Mouse (Mus musculus): ENCODE measurements at regions not wholly inside any gene's neighbourhood (a gene's known extent, or its start where the extent isn't known, plus 50 kb on each side); places are given as distances from the start of the nearest gene placed in this dataset.

DNA sequence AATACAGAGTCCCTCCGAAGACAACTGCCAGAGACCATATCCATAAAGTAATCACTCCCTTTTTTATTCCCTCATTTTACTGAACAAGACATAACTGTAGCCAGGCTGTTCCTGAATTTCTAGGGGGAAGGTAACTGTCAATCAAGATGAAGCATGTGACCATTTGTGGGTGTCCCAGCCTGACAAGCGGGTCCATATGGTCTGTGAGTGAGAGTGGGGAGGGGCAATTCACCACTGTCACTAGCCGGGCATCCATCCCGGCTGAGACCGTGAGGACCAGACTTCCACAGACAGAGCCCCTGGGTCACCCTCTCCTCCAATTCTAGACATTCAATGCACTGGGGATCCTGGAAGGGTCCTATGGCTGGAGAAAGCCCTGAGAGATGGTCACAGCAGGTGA is 54.6 kb downstream of the Gm11733 start:
- DNase-seq (ENCODE audit: low spot score): no peak

DNA sequence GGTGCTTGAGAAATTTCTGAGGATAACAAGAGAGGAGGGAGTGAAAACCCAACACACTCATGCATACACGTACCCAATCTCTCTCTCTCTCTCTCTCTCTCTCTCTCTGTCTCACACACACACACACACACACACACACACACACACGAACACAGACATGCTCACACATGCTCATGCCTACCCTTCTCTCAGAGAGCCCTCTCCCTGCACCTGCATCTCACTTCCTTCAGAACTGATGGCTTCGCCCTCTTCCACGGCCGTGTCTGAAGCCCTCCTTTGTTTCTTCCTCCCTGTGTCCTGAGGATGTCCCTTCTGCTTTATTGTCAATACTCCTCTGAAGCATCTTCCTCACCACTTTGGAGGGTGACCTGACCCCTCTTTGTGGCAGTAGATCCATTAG is 56.4 kb downstream of the Gm11733 start:
- DNase-seq (ENCODE audit: low spot score): no peak

DNA sequence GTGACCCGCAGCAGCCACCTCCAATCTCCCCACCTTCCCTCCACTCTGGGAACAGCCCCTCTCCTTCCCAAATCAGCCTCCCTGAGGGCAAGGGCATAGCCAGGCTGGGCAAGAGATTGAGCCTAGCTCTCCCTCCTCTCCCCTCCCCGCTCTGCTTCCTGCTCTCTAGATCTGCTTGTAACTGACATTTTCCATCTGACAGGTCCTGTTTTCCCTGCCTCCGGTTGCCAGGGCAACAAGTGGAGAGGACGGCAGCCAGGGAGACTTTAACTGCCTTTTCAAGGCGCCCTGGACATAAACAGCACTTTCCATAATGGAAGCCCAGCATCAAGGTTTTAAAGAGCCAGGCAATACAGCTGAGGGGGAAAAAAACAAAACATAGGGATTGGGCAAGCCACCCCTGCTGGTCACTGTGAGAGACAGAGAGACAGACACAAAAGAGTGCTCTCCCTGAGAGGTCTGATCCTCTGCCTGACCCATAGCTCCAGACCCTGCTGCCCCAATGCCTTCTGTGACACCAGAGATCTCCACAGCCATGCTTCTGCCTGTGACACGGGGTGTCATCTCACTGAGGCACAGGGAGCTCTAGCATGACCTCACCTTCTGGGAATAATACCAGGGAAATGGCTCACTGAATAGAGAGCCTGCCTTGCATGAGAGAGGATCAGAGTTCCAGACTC is 57.2 kb downstream of the Gm11733 start:
- peak; percentile 72 for DNase-seq (ENCODE audit: low spot score)

DNA sequence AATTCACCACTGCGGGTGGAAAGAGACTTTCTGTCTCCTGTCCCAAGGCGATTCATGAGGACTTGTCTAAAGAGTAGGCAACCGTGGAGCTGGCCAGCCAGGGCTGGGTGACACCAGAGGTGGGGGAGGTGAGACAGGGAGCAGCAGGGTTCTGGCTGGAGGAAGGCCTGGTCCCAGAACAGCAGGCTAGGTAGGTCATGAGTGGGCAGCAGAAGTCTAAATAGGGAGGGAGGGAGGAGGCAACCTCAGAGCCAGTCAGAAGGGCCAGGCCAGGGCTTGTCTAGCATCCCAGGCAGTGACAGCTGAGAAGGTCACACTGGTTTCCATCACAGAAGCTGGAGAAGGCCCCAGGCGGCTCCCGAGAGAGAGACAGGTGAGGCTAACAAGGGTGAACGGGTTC is 59.0 kb downstream of the Gm11733 start:
- no peak for DNase-seq (ENCODE audit: low spot score)

DNA sequence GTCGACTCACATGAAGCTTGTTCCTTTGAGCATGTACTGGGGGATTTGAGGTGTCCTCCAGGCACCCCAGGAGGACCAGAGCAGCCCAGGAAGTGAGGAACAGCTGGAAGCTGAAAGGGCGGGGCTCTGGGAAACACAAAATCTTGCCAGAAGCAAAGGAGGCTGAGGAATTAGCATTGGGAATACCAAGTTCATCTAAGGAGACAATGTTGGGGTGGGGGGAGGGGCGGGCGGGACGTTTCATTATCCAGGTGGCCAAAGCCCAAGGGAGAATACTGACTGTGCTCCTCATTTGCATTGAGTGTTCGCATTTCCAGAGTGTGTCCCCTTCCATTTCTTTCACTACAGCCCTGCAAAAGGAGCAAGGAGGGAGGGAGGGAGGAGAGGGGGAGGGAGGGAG is 60.3 kb downstream of the Gm11733 start:
- no peak for DNase-seq (ENCODE audit: low spot score)

DNA sequence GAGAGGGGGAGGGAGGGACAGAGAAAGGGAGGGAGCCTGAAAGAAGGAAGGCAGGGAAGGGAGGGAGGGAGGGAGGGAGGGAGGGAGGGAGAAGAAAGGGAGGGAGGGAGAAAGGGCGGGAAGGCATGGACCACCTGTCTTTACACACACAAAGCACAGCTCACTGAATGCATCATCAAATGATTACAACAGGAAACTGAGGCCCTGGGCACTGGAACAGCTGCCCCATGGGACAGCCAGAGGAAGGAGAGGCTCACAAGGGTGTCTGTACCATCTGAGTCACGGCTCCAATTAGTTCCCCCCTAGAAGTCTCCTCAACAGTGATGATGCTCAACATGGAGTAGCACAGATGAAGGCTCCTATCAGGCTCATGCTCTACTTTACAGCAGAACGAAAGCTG is 60.8 kb downstream of the Gm11733 start:
- DNase-seq (ENCODE audit: low spot score): no peak

DNA sequence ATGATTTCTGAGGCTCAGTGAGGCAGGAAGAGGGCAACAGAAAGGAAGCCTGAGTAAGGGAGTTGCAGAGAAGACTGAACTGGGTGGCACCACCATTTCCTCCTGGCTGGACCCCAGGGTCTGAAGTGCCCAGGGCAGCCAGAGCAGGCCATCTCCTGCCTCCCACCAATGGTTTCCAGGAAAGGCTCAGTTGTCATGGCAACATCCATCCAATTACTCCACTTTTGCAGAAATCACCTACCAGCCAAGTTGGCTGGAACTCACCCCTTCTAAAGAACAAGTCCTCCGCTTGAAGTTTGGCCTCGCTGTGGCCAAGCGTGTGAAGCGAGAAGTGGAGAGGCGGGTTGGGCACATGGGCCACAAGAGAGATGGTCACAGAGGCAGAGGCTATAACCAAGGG is 67.8 kb downstream of the Gm11733 start:
- DNase-seq (ENCODE audit: low spot score): no peak

DNA sequence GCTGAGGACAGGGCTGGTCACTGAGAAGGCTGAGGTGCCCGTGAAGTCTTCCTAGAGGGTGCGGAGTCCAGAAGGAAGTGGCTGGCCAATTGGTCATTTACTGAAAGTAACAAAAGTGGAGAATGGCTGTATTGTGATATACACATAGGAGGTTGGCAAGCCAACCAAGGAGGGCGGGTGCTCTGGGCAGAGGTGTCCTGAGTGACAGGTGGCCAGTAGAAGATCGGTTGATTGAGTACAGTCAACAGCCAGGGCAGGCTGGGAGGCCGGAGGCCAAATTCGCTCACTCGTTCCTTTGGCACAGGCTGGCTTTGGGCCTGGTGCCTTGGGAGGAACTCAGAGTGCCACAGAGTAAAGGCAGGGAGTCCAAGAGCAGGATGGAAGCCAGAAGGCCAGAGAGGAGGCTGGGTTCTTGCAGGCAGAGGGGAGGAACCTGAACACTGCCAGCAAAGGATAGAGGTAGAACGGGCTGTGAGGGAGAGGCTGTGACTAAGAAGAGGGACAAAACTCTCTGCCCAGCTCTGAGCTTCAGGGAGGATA is 68.3 kb downstream of the Gm11733 start:
- DNase-seq (ENCODE audit: low spot score): no peak

DNA sequence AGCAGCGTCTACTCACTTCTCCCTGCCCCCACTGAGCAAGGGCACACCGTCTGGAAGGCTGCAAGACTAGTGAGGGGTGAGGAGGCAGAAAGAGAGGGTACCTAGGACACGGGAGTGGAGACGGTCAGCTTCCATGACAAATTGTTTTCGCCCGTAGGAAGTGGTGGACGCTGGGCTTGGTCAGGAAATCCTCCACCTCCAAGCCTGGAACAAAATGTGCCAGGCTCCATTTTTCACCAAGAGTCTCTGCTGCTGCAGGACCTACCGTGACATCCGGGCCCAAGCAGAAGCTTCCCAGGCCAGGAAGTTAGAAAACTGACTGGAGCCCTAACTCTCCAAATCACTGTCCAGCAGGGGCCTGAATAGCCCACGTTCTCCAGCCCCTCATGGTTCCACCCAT is 69.9 kb downstream of the Gm11733 start:
- peak; percentile 68 for DNase-seq (ENCODE audit: low spot score)

DNA sequence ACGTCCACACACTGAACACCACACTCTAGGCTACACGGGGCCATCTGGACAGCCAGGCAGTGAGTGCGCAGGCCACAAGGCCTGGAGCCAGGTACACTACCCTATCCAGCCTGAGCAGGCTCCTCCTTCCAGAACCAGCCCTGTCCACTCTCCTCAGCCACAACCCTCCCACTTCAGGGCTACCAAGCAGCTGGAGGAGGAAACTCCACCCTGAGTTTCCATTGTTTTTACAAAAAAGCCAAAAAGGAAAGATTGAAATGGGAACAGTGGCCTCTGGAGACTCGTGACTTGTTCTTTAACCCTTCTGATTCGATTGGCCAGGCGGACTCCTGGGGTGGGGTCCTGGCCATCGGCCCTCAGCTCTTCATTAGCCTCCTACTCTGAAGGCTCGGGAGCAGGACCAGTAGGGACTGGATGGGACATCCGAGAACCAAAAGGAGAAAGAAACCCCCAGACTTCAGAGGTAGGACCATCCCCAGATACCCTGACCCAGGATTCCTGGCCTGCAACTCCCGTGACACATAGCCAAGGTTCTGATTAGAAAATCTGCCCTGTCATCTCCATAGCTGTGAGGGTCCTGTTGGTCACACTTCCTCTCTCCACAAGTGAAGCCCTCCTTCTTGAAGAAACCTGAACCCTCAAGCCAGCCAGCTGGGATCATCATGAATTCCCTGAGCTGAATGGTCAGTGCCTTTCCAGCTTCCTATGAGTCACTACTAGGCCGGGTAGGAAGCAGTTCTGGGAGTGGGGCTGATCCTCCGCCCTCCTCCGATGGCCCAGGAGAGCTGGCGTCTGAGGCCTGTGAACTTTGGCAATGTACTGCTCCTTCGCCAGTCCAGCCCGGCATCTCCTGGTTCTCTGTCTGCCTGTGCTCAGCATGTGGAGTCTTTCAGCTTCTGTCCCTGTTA is 73.6 kb downstream of the Gm11733 start:
- peak; percentile 69 for DNase-seq (ENCODE audit: low spot score)

DNA sequence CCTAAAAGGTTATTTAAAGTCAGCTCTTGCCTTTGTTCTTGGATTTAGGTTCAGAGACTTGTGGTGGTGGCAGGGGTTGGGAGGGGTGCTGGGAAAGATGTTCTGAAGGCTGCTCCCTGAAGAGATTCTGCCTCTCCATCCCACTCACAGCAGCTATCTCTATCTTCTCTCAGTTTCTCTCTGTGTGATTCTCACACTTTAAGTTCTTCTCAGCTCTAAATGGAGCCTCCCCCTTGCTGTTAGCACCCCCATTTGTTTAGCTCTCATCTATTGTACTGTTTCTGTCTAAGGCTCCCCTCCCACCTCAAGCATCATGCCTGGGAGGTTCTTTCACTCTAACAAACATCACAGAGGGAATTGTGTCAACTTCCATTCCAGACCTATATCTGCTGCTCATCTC is 75.7 kb downstream of the Gm11733 start:
- DNase-seq (ENCODE audit: low spot score): no peak

DNA sequence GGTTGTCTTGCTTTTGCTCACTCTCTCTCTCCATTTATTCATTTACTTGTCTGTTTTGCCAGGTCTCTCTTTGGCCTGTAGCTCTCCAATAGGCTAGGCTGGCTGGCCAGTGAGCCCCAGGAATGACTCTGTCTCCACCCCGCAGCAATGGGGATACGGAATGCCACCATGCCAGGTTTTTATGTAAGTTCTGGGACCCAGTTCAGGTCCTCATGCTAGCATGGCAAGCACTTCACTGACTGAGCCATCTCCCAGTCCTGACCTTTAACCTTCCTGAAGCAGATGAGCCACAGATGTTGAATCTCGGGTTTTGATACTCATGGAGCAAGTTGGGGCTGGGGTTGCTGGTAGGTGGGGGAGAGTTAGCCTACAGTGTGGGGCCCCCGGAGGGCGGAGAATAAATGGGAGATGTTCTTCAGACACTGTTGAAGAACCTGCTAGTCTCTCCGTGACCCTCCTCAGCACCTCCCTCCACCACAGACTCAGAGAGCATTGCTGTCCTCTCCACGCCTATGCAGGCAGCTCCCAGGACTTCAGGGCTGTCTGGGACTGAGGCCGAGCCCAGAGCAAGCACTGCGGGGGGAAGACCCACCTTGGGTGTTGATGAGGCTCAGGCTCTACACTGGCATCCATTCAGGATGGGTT is 83.9 kb downstream of the Gm11733 start:
- DNase-seq (ENCODE audit: low spot score): no peak

DNA sequence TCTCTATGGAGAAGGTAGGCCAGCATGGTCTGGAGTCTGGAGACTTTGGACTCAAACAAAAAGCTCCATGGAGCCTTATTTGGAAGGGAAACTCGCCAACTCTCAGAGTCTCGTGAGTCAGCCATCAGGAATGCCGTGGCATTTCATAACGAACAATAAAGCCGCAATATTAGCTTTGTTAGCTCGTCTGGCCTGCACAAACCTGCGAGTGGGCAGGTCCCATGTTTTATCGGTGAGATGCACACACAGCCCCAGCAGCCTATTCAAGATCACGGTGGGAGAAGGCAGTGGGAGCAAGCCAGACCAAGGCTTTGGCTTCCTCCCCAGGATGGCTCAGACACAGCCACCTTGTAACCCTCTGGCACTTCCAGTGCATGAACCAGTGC is 84.4 kb downstream of the Gm11733 start:
- peak; percentile 75 for DNase-seq (ENCODE audit: low spot score)

DNA sequence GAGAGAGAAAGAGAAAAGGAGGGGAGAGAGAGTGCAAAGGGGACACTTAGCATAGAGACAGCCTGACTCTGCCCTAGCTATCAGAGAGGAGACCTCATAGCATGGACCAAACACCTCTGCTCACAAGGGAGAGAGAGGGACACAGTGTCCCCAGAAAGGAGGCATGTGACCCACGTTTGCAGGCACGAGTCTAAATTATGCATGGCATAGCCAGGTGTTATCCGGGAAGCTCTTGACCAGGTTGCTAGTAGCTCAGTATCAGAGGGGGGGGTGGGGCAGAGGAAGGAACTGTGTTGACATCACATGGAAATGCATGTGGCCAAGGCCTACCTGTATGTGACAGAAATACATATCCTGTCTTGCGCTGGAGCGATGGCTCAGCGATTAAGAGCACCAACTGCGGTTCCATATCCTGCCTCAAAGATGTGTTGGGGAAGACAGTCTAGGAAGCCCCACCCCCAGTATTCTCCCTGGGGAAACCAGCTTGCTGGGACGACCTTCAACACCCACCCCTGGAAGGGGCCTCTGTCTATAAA is 84.5 kb upstream of the Tnrc6c start:
- no peak for DNase-seq (ENCODE audit: low spot score)

DNA sequence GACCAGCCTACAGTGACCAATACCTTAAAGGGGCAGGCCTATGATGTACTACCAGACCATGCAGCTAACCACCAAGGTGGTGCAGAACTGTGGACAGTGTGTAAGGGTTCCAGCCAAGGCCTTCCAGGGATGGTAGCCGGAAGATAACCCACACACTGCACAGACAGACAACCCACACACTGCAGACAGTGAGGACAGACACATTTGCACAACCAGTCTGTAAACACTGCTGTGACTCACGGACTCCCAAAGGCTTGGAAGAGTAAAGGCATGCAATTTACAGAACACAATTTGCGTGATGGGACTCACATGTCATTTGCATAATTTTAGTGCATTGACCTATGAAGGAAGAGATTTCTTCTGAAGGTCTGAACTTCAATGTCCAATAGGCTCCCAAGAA is 82.2 kb upstream of the Tnrc6c start:
- no peak for DNase-seq (ENCODE audit: low spot score)

DNA sequence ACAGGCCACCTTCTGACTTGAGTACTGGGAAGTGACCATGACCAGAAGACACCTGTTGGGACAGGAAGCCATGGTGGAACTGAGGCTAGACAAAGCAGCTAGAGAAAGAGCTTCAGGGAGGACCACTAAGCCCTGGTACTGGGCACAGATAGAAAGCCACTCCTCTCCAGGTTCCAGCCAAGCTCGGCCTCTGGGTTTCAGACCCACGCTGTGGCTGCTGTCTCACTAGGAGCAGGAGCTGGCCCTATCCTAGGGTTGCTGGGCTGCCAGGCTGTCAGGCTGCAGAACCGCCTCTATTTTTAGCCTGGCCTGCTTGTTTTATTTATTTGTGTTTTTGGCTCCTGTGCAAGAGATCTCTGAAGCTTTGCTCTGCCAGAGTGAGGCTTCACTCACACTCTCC is 79.4 kb upstream of the Tnrc6c start:
- DNase-seq (ENCODE audit: low spot score): peak; percentile 49

DNA sequence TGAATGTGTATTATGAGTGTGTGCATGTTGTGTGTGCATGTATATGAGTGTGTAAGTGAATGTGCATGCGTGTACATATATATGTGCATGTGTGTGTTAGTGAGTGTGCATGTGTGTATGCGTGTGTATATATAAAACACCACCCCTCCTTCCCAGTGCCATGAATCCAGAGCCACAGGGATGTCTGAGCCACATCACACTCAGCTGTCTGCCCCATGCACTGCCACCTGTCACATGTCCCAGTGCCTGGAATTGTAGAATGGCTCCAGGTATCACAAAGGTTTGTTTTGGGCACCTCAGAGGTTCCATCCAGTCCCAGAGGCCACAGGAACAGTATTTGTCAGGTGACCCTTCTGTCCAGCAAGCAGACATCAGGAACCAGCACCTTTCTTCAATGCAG is 75.0 kb upstream of the Tnrc6c start:
- no peak for DNase-seq (ENCODE audit: low spot score)

DNA sequence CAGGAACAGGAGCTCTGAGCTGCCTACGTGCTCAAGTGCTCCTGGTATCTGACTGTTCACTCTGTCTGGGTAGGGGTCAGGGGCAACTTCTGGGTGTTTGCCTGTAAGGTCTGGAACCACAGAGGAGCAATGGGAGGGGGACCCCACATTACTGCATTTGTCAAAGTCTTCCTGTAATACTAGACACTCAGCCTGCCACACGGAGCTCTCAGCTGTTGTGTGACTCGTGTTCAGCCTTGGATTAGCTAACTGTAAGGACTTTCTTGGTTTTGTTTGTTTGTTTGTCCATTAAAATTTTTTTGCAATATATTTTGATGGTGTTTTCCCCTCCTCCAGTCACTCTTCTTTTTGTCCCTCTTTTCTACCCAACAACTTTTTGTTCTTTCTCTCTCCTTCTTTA is 74.4 kb upstream of the Tnrc6c start:
- no peak for DNase-seq (ENCODE audit: low spot score)

DNA sequence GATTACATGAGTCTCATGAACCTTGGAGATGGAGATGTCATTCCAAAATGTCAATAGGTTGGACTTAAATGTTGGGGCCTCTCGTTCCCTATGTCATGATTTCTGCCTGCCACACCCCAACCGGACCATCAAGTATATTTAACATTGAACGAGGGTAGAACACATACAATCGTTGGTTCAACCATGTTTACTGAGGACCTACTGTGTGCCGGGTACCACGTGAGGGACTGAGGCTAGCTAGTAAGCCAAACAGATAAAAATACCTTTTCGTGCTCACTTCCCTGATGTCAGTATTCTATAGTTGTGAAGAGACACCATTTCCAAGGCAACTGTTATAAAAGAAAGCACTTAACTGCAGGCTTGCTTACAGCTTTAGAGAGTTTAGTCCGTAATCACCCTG is 70.6 kb upstream of the Tnrc6c start:
- no peak for DNase-seq (ENCODE audit: low spot score)

DNA sequence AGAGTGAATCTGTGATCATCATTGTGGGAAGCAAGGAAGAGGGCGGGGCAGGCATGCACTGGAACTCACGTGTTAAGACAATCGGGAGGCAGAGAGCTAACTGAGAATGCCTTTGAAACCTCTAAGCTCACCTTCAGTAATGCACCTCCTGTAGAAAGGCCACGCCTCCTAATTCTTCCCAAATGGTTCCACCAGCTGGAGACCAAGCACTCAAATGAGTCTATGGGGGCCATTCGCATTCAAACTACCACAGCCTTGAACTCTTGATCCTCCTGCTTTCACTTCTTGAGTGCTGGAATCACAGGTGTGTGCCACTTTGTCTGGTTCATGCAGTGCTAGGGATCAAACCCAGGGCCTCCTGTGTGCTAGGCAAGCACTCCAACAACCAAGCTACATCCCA is 68.5 kb upstream of the Tnrc6c start:
- DNase-seq (ENCODE audit: low spot score): no peak

DNA sequence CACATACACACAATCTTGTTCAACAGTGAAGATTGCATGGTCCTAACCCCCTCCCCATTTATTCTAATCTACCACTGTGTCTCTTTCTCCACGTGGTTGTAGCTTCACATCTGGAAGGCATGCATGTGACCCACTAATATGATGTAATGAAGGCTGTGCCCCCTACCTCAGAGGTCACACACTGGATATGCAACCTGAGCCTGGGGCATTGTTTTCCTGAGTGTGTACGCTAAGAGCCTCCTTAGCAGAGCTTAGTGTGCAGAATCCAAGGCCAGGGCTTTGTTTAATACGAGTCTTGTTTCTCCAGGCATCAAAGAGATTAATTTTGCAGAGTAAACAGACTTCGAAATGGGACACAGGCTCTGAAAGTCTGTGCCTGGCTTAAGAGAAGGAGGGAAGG is 68.0 kb upstream of the Tnrc6c start:
- no peak for DNase-seq (ENCODE audit: low spot score)

DNA sequence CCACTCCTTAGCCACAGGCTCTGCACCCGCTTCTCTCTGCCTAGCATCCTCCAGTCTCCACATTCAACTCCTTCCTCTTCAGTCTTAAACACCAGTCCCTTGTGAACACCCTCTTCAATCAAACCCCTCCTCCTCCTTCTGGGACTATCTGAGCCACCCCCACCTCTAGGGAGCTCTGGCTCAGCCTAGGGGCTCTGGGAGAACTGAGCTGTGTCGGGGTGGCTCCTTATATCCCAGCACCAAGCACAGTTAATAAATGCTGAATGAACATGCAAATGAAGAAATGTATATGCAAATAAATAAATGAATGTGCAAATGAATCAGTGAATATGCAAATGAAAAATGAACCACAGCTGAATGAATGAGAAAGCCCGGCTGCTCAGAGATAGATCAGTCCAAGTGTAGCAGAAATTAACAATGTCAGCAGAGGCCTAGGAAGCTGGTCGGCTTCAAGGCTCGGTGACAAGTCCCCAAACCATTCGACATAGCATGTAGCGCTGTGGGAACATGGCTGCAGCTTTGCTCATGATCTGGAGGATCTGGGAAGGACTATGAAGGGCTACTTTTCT is 67.1 kb upstream of the Tnrc6c start:
- DNase-seq (ENCODE audit: low spot score): no peak
